In the genomic region with DNA sequence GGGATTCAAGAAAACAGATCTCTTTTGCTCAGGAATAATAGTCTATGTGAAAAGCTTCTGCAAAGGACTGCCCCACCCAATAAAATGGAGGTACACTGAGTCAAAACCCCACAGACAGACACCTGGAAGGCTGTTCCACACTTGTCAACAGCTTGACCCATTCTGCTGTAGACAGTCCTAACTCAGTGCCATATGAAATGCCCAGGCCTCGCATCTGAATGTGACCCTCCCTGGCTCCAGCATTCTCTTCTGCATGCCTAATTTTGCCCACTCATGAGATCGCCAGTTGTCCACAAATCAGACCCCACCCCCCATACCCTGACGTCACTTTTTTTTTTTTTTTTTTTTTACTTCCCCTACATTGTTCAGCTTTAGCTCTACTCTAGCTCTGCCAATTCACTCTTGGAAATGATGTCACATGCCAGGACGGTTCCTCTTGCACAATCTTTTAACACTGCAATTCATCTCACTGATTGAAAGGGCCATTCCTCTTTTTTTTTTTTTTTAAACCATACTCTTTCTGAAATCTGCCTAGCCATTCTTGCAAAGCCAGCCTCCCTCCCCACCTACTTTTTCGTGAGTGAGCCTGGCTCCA, we compare ENCODE assay signal across 8 mouse cellular contexts. TPM values are rescaled to one million over a fixed set of nuclear protein-coding genes. Genes with fewer than 3 reads are reported as not detected.
A peak's percentile ranks its signal among the peaks of the same experiment; 100 is the strongest.
DNase-seq lines count a peak whose midpoint lies in the region; ATAC-seq and TF ChIP-seq lines count a peak whose summit lies in the region.

No protein-coding gene starts in this region.

- no peak overlapping the region for H3K4me2 ChIP-seq in neural tube, embryonic 13.5 days
- peak overlapping the region; percentile 60 for H3K4me2 ChIP-seq in liver, embryonic 15.5 days
- H3K4me2 ChIP-seq in stomach, postnatal 0 days (replicated peaks; ENCODE audit: low read depth), result no peak overlapping the region

- DNase-seq in cerebellum, adult 9-10 months, result peak; percentile 7
- DNase-seq in cerebellum, adult 8-10 months, result no peak
- DNase-seq in neural tube, embryonic 10.5 days (ENCODE audit: extremely low spot score, low spot score), result no peak
- no peak for DNase-seq in stomach, postnatal 0 days (ENCODE audit: low spot score)
- DNase-seq in layer of hippocampus, adult 8-10 months (ENCODE audit: low spot score in 2 of 2), result no peak
- no peak for DNase-seq in kidney, postnatal 4 days

- TF ChIP-seq CTCF in stomach, postnatal 0 days (IDR thresholded peaks at IDR 0.05; ENCODE audit: low read depth), result no peak

- H3K4me3 ChIP-seq in neural tube, embryonic 13.5 days, result no peak overlapping the region
- peak overlapping the region; percentile 31; the same call in 1 of the 2 replicates for H3K4me3 ChIP-seq in liver, embryonic 15.5 days (replicated peaks)
- no peak overlapping the region for H3K4me3 ChIP-seq in stomach, postnatal 0 days (ENCODE audit: low read depth, low read length)

- no peak for TF ChIP-seq EP300 in stomach, postnatal 0 days (optimal IDR thresholded peaks at IDR 0.05)

- no peaks in the 10 kb centered on the region for H3K36me3 ChIP-seq in neural tube, embryonic 13.5 days
- H3K36me3 ChIP-seq in liver, embryonic 15.5 days (replicated peaks), result no peaks in the 10 kb centered on the region
- no peaks in the 10 kb centered on the region for H3K36me3 ChIP-seq in stomach, postnatal 0 days (ENCODE audit: control insufficient read depth, insufficient read depth, low read length)

- no peak overlapping the region for H3K9ac ChIP-seq in neural tube, embryonic 13.5 days
- H3K9ac ChIP-seq in liver, embryonic 15.5 days, result peak overlapping the region; percentile 61
- no peak overlapping the region for H3K9ac ChIP-seq in stomach, postnatal 0 days (ENCODE audit: low read length)

- H3K4me1 ChIP-seq in neural tube, embryonic 13.5 days (replicated peaks), result peaks cover 17% of the 10 kb centered on the region
- peaks cover 79% of the 10 kb centered on the region for H3K4me1 ChIP-seq in liver, embryonic 15.5 days (replicated peaks)
- 0 out of 2 replicates have a peak, but pooled peaks cover 6% of the 10 kb centered on the region for H3K4me1 ChIP-seq in stomach, postnatal 0 days (replicated peaks; ENCODE audit: control insufficient read depth, insufficient read depth)

- WGBS in neural tube, embryonic 13.5 days, result 65% methylated on average over 5 of the region's 5 CpGs
- 29% methylated on average over 5 of the region's 5 CpGs for WGBS in liver, embryonic 15.5 days (ENCODE audit: insufficient replicate concordance)
- WGBS in stomach, postnatal 0 days, result 56% methylated on average over 5 of the region's 5 CpGs

- ATAC-seq in neural tube, embryonic 13.5 days (ENCODE audit: low read depth), result no peak
- no peak for ATAC-seq in liver, embryonic 15.5 days (ENCODE audit: insufficient read depth)
- ATAC-seq in stomach, postnatal 0 days (ENCODE audit: low FRiP score, low TSS enrichment), result peak; percentile 47; the same call in 1 of the 2 replicates

- no peaks in the 10 kb centered on the region for H3K27me3 ChIP-seq in neural tube, embryonic 13.5 days
- H3K27me3 ChIP-seq in liver, embryonic 15.5 days, result no peaks in the 10 kb centered on the region
- H3K27me3 ChIP-seq in stomach, postnatal 0 days (ENCODE audit: control insufficient read depth, insufficient read depth, low read length), result no peaks in the 10 kb centered on the region

- no peaks in the 10 kb centered on the region for H3K9me3 ChIP-seq in neural tube, embryonic 13.5 days
- H3K9me3 ChIP-seq in liver, embryonic 15.5 days (replicated peaks), result no peaks in the 10 kb centered on the region
- H3K9me3 ChIP-seq in stomach, postnatal 0 days (ENCODE audit: control insufficient read depth, low read length), result no peaks in the 10 kb centered on the region

- H3K27ac ChIP-seq in neural tube, embryonic 13.5 days (replicated peaks), result 0 out of 2 replicates have a peak overlapping the region, but pooled peaks have one; percentile 20
- peak overlapping the region; percentile 97 for H3K27ac ChIP-seq in liver, embryonic 15.5 days (replicated peaks)
- H3K27ac ChIP-seq in stomach, postnatal 0 days (replicated peaks), result no peak overlapping the region

RNA-seq across cellular contexts. Expression of a gene that starts 1.5 kb away (rescaled TPM):
- 0.31 and 0.72 TPM in 2 replicates for polyA plus RNA-seq in neural tube, embryonic 13.5 days (2015; fragmentation: Nextera tagmentation; extraction: Ambion mirVana)
- polyA plus RNA-seq in liver, embryonic 15.5 days (2015; fragmentation: Nextera tagmentation; extraction: Ambion mirVana), result 7.7 and 8.2 TPM in 2 replicates
- 2.1 and 2.8 TPM in 2 replicates for polyA plus RNA-seq in stomach, postnatal 0 days (2015; fragmentation: Nextera tagmentation; extraction: Ambion mirVana)
- 1 to 10 TPM; 1.3 to 4.0 (median 3.1) TPM for total RNA-seq in layer of hippocampus, adult 8-10 months (2022)

RNA-seq across cellular contexts. Expression of a gene that starts 48.6 kb away (rescaled TPM):
- polyA plus RNA-seq in neural tube, embryonic 13.5 days (2015; fragmentation: Nextera tagmentation; extraction: Ambion mirVana), result 77.7 and 90.2 TPM in 2 replicates
- 0.92 and 1.0 TPM in 2 replicates for polyA plus RNA-seq in liver, embryonic 15.5 days (2015; fragmentation: Nextera tagmentation; extraction: Ambion mirVana)
- polyA plus RNA-seq in stomach, postnatal 0 days (2015; fragmentation: Nextera tagmentation; extraction: Ambion mirVana), result 45.2 and 47.2 TPM in 2 replicates
- total RNA-seq in layer of hippocampus, adult 8-10 months (2022), result 1 to 10 TPM; 6.8 to 9.7 (median 8.4) TPM

Comparison
In these comparisons a context has a peak if more than half of its experiments do, and no peak if none do; other contexts are left out.
1. RNA of a gene that starts 48.6 kb away (polyA plus RNA-seq): 77.7 to 90.2 TPM in neural tube, embryonic 13.5 days and 45.2 to 47.2 TPM in stomach, postnatal 0 days; 0.92 to 1.0 TPM in liver, embryonic 15.5 days; every median in the first group is over 10 times any median in the second.